Mouse (Mus musculus): ENCODE data around the gene Gal. TPM values are rescaled to one million over a fixed set of nuclear protein-coding genes. Genes with fewer than 3 reads are reported as not detected.
A peak's percentile ranks its signal among the peaks of the same experiment; 100 is the strongest.

Gene Gal
- polyA plus RNA-seq, 1 experiment, result not detected

GRCm38 (mm10) chr19:3440667-3441066 lies 26.3 kb upstream of the Gal start:
- Histone ChIP-seq H3K27ac (ENCODE audit: insufficient read depth, low read length) (no peak overlapping the region), H3K4me3 (ENCODE audit: insufficient read depth, low read length) (no peak overlapping the region), H3K4me1 (ENCODE audit: control insufficient read depth, insufficient read depth, low read length) (no peaks in the 10 kb centered on the region)
- TF ChIP-seq POLR2A (IDR thresholded peaks at IDR 0.05; ENCODE audit: low read depth, low read length), result no peak
- no peak for TF ChIP-seq CTCF (IDR thresholded peaks at IDR 0.05; ENCODE audit: borderline replicate concordance, insufficient read depth, low read length)

- TF ChIP-seq POLR2A (IDR thresholded peaks at IDR 0.05; ENCODE audit: low read depth, low read length) (no peak), CTCF (IDR thresholded peaks at IDR 0.05; ENCODE audit: borderline replicate concordance, insufficient read depth, low read length) (peak; percentile 42; the same call in 1 of the 2 replicates)
- Histone ChIP-seq H3K4me3 (ENCODE audit: insufficient read depth, low read length) (no peak overlapping the region), H3K4me1 (ENCODE audit: control insufficient read depth, insufficient read depth, low read length) (no peaks in the 10 kb centered on the region), H3K27ac (ENCODE audit: insufficient read depth, low read length) (no peak overlapping the region)
Measured at GRCm38 (mm10) chr19:3437980-3438379, 23.6 kb upstream of the Gal start.

GRCm38 (mm10) chr19:3436840-3437239 lies 22.5 kb upstream of the Gal start:
- no peaks in the 10 kb centered on the region for H3K4me1 ChIP-seq (ENCODE audit: control insufficient read depth, insufficient read depth, low read length)
- TF ChIP-seq CTCF (IDR thresholded peaks at IDR 0.05; ENCODE audit: borderline replicate concordance, insufficient read depth, low read length) (peak; percentile 32; the same call in 1 of the 2 replicates), POLR2A (IDR thresholded peaks at IDR 0.05; ENCODE audit: low read depth, low read length) (no peak)
- H3K4me3 ChIP-seq (ENCODE audit: insufficient read depth, low read length), result no peak overlapping the region
- no peak overlapping the region for H3K27ac ChIP-seq (ENCODE audit: insufficient read depth, low read length)

- no peak for TF ChIP-seq CTCF (IDR thresholded peaks at IDR 0.05; ENCODE audit: borderline replicate concordance, insufficient read depth, low read length)
- no peak for TF ChIP-seq POLR2A (IDR thresholded peaks at IDR 0.05; ENCODE audit: low read depth, low read length)
- H3K27ac ChIP-seq (ENCODE audit: insufficient read depth, low read length), result no peak overlapping the region
- H3K4me3 ChIP-seq (ENCODE audit: insufficient read depth, low read length), result no peak overlapping the region
- H3K4me1 ChIP-seq (ENCODE audit: control insufficient read depth, insufficient read depth, low read length), result no peaks in the 10 kb centered on the region
Measured at GRCm38 (mm10) chr19:3435824-3436223, 21.5 kb upstream of the Gal start.

- H3K4me3 ChIP-seq (ENCODE audit: insufficient read depth, low read length), result no peak overlapping the region
- TF ChIP-seq POLR2A (IDR thresholded peaks at IDR 0.05; ENCODE audit: low read depth, low read length) (no peak), CTCF (IDR thresholded peaks at IDR 0.05; ENCODE audit: borderline replicate concordance, insufficient read depth, low read length) (no peak)
- no peaks in the 10 kb centered on the region for H3K4me1 ChIP-seq (ENCODE audit: control insufficient read depth, insufficient read depth, low read length)
- no peak overlapping the region for H3K27ac ChIP-seq (ENCODE audit: insufficient read depth, low read length)
Measured at GRCm38 (mm10) chr19:3434641-3435040, 20.3 kb upstream of the Gal start.

GRCm38 (mm10) chr19:3434124-3434523 lies 19.8 kb upstream of the Gal start:
- H3K4me1 ChIP-seq (ENCODE audit: control insufficient read depth, insufficient read depth, low read length), result no peaks in the 10 kb centered on the region
- TF ChIP-seq POLR2A (IDR thresholded peaks at IDR 0.05; ENCODE audit: low read depth, low read length) (no peak), CTCF (IDR thresholded peaks at IDR 0.05; ENCODE audit: borderline replicate concordance, insufficient read depth, low read length) (no peak)
- H3K4me3 ChIP-seq (ENCODE audit: insufficient read depth, low read length), result no peak overlapping the region
- H3K27ac ChIP-seq (ENCODE audit: insufficient read depth, low read length), result no peak overlapping the region

- Histone ChIP-seq H3K27ac (ENCODE audit: insufficient read depth, low read length) (no peak overlapping the region), H3K4me1 (ENCODE audit: control insufficient read depth, insufficient read depth, low read length) (no peaks in the 10 kb centered on the region), H3K4me3 (ENCODE audit: insufficient read depth, low read length) (no peak overlapping the region)
- TF ChIP-seq POLR2A (IDR thresholded peaks at IDR 0.05; ENCODE audit: low read depth, low read length) (no peak), CTCF (IDR thresholded peaks at IDR 0.05; ENCODE audit: borderline replicate concordance, insufficient read depth, low read length) (no peak)
Measured at GRCm38 (mm10) chr19:3431969-3432368, 17.6 kb upstream of the Gal start.

- no peak for TF ChIP-seq CTCF (IDR thresholded peaks at IDR 0.05; ENCODE audit: borderline replicate concordance, insufficient read depth, low read length)
- TF ChIP-seq POLR2A (IDR thresholded peaks at IDR 0.05; ENCODE audit: low read depth, low read length), result no peak
- no peak overlapping the region for H3K4me3 ChIP-seq (ENCODE audit: insufficient read depth, low read length)
- no peaks in the 10 kb centered on the region for H3K4me1 ChIP-seq (ENCODE audit: control insufficient read depth, insufficient read depth, low read length)
- no peak overlapping the region for H3K27ac ChIP-seq (ENCODE audit: insufficient read depth, low read length)
Measured at GRCm38 (mm10) chr19:3431066-3431465, 16.7 kb upstream of the Gal start.

GRCm38 (mm10) chr19:3429156-3429816 lies 14.9 kb upstream of the Gal start:
- H3K27ac ChIP-seq (ENCODE audit: insufficient read depth, low read length), result no peak overlapping the region
- no peaks in the 10 kb centered on the region for H3K4me1 ChIP-seq (ENCODE audit: control insufficient read depth, insufficient read depth, low read length)
- H3K4me3 ChIP-seq (ENCODE audit: insufficient read depth, low read length), result no peak overlapping the region
- TF ChIP-seq POLR2A (IDR thresholded peaks at IDR 0.05; ENCODE audit: low read depth, low read length) (no peak), CTCF (IDR thresholded peaks at IDR 0.05; ENCODE audit: borderline replicate concordance, insufficient read depth, low read length) (no peak)

GRCm38 (mm10) chr19:3428057-3428830 lies 13.9 kb upstream of the Gal start:
- no peak overlapping the region for H3K4me3 ChIP-seq (ENCODE audit: insufficient read depth, low read length)
- TF ChIP-seq POLR2A (IDR thresholded peaks at IDR 0.05; ENCODE audit: low read depth, low read length) (no peak), CTCF (IDR thresholded peaks at IDR 0.05; ENCODE audit: borderline replicate concordance, insufficient read depth, low read length) (no peak)
- H3K4me1 ChIP-seq (ENCODE audit: control insufficient read depth, insufficient read depth, low read length), result no peaks in the 10 kb centered on the region
- H3K27ac ChIP-seq (ENCODE audit: insufficient read depth, low read length), result no peak overlapping the region

All from embryonic fibroblast, embryonic 13.5 days (primary cell).